Mouse (Mus musculus): ENCODE measurements around the gene Ssu72.
A peak's percentile ranks its signal among the peaks of the same experiment; 100 is the strongest.
"Not testable (repeated sequence)": the region's sequence is repeated elsewhere in the genome, so short reads cannot be mapped to it uniquely, and the experiment has no call there.

Ssu72 gene

DNA sequence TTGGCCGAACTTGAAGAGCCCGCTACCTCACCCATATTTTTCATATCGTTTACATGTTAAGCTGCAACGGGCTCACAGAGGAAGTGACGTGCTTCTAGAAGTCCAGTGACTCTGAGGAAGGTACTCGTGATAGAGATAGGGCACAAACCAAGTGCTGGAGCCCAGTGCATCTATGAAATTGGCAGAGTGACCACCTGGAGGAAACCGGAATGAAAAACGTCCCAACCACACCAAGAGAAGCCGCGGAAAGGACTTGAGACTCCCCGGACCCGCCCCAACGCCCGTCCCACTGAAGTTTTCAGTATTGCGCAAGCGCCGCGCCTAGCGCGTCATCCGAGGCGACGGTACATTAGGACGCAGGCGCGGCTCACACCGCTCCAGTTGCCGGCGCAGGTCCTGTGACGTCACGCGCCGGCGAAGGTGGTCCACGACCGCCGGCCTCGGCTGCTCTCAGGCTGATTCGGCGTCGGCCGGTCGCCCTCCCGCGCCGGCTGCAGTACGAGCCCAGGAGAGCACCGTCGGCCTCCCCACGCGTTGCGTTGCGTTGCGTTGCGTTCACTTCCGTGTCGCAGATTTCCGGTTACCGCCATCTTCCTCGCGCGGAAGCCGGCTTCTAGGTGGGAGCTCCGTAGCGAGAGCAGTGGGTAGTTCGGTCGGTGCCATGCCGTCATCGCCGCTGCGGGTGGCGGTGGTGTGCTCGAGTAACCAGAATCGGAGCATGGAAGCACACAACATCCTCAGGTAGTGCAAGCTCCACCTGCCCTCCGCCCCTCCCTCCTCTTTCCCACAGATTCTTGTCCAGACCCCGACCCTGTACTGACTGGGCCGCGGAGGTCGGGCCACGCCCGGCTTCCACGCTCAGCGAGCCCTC is at the start of gene Ssu72:
Gene Ssu72, plus strand, starts transcription at position 80 of the 871 bp plus-strand sequence.
- DNase-seq: peak; percentile 91 to 92

DNA sequence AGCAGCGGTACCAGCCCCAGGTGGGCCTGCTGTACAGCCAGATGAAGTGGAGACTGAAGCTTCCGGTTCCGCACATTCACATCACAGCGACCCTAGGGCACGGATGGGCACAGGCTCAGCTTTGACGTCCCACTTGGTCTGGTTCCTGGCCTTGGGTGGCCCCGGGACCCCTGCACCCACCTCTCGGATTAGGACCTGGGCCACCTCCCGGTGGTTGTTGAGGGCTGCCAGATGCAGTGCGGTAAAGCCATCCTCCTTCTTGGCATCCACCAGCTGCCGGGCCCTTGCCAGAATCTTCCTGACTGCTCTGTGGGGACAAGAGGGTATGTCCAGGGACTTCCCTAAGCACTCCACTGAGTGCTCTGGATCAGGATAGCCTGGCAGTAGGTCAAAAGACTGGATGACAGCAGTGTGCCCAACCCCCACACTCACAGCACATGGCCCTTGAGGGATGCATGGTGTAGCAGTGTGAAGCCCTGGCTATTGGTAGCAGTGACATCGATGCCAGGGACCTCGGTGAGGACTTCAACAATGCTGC is 48.3 kb upstream of the Ssu72 start:
- no peak for DNase-seq

GRCm38 (mm10) chr4:155658961-155659360 is 45.6 kb upstream of the Ssu72 start:
- no peak for DNase-seq

DNA sequence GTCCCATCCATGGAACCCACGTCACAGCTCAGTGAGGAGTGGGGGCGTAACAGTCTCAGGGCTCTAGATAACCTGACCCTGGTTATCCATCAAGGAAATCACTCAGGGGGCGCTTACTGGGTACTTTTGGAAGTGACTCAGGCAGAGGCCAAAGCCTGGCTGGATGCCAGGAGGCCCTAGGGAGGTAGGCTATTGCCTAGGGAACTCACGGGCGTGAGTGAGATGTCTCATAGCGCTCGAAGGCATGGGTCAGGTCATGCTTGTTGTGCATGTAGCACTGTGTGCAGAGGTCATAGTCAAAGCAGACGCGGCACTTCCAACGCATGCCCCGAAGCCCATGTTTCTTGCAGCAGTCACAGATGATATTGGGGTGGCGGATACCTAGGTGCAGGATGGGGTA is 44.0 kb upstream of the Ssu72 start:
- DNase-seq: no peak

GRCm38 (mm10) chr4:155666903-155667302 is 37.7 kb upstream of the Ssu72 start:
- DNase-seq: no peak

GRCm38 (mm10) chr4:155668689-155669597 is 35.7 kb upstream of the Ssu72 start, which contains the start of gene Mib2:
Mib2 (minus strand) TSS chr4:155669198.
- DNase-seq: peak; percentile 96 to 97

GRCm38 (mm10) chr4:155669598-155670075 is 35.0 kb upstream of the Ssu72 start:
- DNase-seq: no peak

- DNase-seq: peak in 1 of 2 experiments; percentile 8
Observed at GRCm38 (mm10) chr4:155670236-155670635, 34.4 kb upstream of the Ssu72 start.

GRCm38 (mm10) chr4:155672082-155672481 is 32.5 kb upstream of the Ssu72 start:
- DNase-seq: no peak

- DNase-seq: peak in 1 of 2 experiments; percentile 28
Observed at GRCm38 (mm10) chr4:155675991-155676390, 28.6 kb upstream of the Ssu72 start.

GRCm38 (mm10) chr4:155683670-155684277 is 20.8 kb upstream of the Ssu72 start:
- DNase-seq: not testable (repeated sequence)

DNA sequence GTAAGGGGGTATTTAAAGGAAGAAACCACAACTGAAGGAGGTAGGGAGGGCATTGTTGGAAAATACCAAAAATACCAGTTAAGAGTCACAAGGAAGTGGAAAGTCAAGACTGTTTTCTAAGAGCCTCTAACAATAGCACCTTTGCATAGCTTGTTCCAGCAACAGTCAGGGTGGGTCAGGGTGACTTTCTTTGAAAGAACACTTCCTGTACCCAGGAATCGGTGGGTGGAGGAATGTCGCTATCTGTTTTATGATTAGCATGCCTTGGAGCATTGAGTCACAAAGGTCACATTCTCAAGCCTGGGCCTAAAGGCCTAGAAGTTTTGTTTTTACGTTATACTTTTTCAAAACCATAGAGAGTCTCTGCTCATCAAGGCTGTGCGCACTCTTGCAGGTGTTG is 16.8 kb upstream of the Ssu72 start:
- not testable (repeated sequence) for DNase-seq

DNA sequence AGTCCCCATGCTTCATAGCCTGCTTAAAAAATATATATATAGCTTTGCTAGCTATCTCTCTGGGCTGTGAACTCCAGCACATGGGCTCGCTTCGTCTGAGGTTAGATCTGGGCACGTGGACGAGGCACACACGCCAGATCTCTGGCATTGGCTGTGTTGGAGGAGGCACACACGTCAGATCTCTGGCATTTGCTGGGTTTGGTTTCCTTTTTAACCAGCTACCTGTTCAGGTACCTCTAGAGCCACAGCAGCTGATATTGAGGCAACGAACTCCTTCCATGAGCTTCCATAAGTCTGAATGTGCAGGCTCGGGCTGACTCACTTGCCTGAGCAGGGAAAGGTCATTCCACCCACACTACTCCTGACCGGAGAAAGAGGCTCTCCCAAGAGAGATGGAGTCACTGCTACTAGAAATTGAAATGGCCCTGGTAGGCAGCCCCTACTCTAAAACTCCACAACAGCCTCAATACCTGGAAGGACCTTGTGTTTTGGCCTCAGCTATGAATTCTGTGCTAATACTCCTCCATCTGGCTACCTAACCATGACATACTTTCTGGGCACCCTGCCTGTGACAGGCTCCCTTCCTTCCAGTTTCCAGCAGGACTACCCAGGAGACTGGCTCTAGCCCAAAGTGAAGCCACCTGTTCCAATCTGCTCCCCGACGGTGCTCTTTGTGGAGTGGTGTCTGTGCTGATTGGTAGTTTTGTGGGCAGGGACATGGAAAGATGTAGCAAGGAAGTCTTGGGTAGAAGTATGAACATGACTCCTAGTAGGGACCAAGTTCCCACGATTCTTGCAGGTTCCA is 13.8 kb upstream of the Ssu72 start:
- DNase-seq: no peak

DNA sequence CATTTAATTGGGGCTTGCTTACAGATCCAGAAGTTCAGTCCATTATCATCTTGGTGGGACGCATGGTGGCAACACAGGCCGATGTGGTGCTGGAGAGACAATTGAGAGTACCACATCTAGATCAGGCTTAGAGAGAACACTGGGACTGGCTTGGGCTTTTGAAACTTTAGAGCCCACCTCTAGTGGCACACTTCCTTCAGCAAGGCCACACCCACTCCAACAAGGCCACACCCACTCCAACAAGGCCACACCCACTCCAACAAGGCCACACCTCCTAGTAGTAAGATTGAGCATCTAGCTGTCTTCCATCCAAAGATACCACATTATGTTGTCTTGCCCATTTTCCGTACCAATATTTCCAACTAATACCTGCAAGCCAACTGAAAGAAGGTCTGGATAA is 12.2 kb upstream of the Ssu72 start:
- no peak for DNase-seq

DNA sequence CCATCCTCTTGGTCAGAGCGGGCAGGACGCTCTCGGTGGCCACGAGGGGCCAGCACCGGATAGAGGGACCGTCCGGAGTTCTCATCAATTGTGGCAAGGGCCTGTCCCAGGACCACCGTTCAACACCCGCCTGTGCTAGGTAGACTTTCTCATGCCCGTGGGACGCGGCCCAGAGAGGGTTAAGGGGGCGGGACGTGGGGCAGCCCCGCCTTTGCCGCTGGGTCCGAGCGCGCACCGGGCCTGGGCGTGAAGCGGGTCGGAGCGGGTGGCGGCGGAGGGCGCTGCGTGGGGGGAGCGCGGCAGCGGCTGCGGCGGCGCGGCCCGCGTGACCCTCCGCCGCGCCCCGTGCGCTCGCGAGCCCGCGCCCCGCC is 10.5 kb upstream of the Ssu72 start, which contains the start of gene Fndc10:
Gene Fndc10, plus strand, starts transcription at position 232 of the 371 bp plus-strand sequence.
- peak; percentile 63 to 75 for DNase-seq

DNA sequence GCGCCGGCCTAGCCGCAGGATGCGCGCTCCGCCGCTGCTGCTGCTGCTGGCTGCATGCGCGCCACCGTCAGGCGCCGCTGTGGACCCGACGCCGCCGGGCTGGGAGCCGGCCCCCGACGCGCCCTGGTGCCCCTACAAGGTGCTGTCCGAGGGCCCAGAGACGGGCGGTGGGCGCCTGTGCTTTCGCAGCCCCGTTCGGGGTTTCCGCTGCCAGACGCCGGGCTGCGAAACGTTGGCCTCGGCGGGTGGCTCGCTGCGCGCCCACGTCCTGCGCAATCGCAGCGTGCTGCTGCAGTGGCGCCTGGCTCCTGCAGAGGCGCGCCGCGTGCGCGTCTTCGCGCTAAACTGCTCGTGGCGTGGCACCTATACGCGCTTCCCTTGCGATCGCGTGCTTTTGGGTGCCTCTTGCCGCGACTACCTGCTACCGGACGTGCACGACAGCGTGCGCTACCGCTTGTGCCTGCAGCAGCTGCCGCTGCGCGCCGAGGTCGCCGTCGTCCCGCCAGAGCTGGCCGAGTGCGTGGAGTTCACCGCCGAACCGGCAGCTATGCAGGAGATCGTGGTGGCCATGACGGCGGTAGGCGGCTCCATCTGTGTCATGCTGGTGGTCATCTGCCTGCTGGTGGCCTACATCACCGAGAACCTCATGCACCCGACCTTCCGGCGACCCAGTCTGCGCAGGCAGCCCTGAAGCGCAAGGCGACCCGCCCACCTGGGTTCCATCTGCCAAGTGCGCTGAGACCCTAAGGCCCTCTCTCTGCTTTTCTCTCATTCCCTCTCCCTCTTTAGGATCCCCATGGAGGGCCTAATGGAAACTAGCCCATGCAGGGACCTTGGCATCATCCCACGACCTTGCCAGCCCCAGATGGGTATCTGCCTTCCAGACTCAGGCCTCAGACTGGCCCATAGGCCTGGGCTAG is 9.9 kb upstream of the Ssu72 start:
- peak; percentile 76 to 85 for DNase-seq

DNA sequence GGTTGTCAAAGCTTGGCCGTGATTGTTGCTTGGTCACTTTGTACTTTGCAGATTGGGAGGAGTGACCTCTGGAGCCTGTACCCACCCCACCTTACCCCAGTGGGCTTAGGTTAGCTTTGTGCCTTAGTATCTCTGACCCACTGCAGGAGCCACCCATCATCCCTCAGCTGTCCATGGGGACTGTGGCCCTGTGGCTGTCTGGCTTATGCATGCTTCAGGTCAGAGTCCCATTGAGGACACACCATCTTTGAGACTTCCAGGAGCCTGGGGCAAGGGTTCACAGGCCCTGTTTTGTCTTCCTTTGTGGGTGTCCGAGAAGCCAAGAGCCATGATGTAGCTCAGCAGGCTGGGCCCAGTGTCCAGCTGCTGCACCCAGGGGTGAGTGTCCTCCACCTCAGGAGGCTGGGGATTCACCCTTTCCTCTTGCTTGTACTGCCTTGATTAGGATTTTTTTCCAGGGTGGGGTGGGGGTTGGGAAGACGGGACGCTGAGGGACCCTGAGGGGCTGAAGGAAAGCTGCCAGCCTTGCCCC is 9.0 kb upstream of the Ssu72 start:
- no peak for DNase-seq

- DNase-seq: no peak
Observed at GRCm38 (mm10) chr4:155696261-155697255, 8.0 kb upstream of the Ssu72 start.

DNA sequence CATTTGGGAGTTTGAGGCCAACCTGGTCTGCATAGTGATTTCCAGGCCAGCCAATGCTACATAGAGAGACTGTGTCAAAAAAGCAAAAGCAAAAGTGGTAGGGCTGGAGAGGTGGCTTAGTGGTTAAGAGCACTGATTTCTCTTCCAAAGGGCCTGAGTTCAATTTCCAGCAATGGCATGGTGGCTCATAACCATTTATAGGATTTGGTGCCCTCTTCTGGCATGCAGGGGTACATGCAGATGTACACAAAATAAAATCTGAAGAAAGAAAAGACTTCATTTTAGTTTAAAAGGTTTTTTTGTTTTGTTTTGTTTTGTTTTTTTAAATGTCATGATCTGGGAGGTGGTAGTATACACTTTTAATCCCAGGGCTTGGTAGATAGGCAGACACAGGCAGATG is 4.2 kb upstream of the Ssu72 start:
- DNase-seq: no peak

Data from thymus, postnatal 36 days (tissue).